In the genomic region with DNA sequence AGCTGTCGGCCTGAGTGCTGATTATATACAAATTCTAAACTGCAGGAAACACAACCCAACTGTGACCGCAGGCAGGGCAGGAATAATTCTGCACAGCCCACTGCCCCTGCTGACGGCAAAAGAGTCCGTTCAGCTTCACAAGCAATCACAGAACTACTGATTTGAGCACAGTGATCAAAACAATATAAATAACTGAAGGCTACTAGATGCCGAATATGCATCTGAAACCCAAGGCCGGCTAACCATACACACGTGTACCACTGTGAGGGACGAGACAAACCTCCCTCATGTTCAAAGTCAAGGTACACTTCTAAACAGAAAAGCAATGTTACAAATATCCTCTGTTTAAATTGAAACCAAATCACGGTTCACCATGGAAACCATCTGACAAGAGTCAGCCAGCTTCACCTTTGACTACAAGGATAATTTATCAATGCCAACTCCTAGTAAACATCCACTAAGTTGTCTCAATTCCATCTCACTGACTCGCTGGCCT, we compare ENCODE assay signal across 10 mouse cellular contexts. TPM values are rescaled to one million over a fixed set of nuclear protein-coding genes. Genes with fewer than 3 reads are reported as not detected.
DNase-seq lines count a peak whose midpoint lies in the region; ATAC-seq lines count a peak whose summit lies in the region.
"Had no signal": no experiment of that assay in that cellular context is flagged by ENCODE, and none has a peak within 500 bp of the region (broad histone marks: within the 10 kb centered on the region; RNA-seq: fewer than 3 reads in every experiment).

No protein-coding gene starts in this region.

- peaks cover 34% of the 10 kb centered on the region for H3K36me3 ChIP-seq in kidney, embryonic 15.5 days
- H3K36me3 ChIP-seq in embryonic facial prominence, embryonic 12.5 days = peaks cover 18% of the 10 kb centered on the region
- H3K36me3 ChIP-seq in limb, embryonic 11.5 days (ENCODE audit: control insufficient read depth, insufficient read depth, low read length) = peaks cover 3% of the 10 kb centered on the region; the same call in 1 of the 2 replicates

- intact Hi-C loops in heart, postnatal 36 days (cut with DNase I) = no loop called here

- H3K4me3 ChIP-seq in kidney, embryonic 15.5 days (replicated peaks) = peak overlapping the region; percentile 9; the same call in 1 of the 2 replicates
- H3K4me3 ChIP-seq in embryonic facial prominence, embryonic 12.5 days = no peak overlapping the region
- H3K4me3 ChIP-seq in limb, embryonic 11.5 days (ENCODE audit: low read depth, low read length) = no peak overlapping the region

- H3K4me1 ChIP-seq in kidney, embryonic 15.5 days = peaks cover 29% of the 10 kb centered on the region
- H3K4me1 ChIP-seq in embryonic facial prominence, embryonic 12.5 days = peaks cover 42% of the 10 kb centered on the region
- H3K4me1 ChIP-seq in limb, embryonic 11.5 days (ENCODE audit: control insufficient read depth, insufficient read depth, low read length) = peaks cover 12% of the 10 kb centered on the region; the same call in 1 of the 2 replicates

- no peak overlapping the region for H3K9ac ChIP-seq in kidney, embryonic 15.5 days
- no peak overlapping the region for H3K9ac ChIP-seq in embryonic facial prominence, embryonic 12.5 days
- no peak overlapping the region for H3K9ac ChIP-seq in limb, embryonic 11.5 days (ENCODE audit: low read length)

- ATAC-seq in kidney, embryonic 15.5 days (replicated peaks; ENCODE audit: low FRiP score) = peak; percentile 83
- no peak for ATAC-seq in embryonic facial prominence, embryonic 12.5 days (ENCODE audit: insufficient number of reproducible peaks, insufficient read depth, low FRiP score, low TSS enrichment)
- peak; percentile 6; the same call in 1 of the 2 replicates for ATAC-seq in limb, embryonic 11.5 days (ENCODE audit: insufficient number of reproducible peaks, low FRiP score, low TSS enrichment, low read depth)
- ATAC-seq: forebrain, embryonic 16.5 days had no signal

- H3K27me3 ChIP-seq in kidney, embryonic 15.5 days = no peaks in the 10 kb centered on the region
- no peaks in the 10 kb centered on the region for H3K27me3 ChIP-seq in embryonic facial prominence, embryonic 12.5 days
- H3K27me3 ChIP-seq in limb, embryonic 11.5 days (ENCODE audit: control insufficient read depth, insufficient read depth, low read length) = no peaks in the 10 kb centered on the region

- 28% methylated on average over 10 of the region's 10 CpGs for WGBS in kidney, embryonic 15.5 days
- 29% methylated on average over 10 of the region's 10 CpGs for WGBS in embryonic facial prominence, embryonic 12.5 days
- 29% methylated on average over 10 of the region's 10 CpGs for WGBS in limb, embryonic 11.5 days

- peak overlapping the region; percentile 34 for H3K4me2 ChIP-seq in kidney, embryonic 15.5 days
- peak overlapping the region; percentile 0; the same call in 1 of the 2 replicates for H3K4me2 ChIP-seq in embryonic facial prominence, embryonic 12.5 days (replicated peaks)
- H3K4me2 ChIP-seq in limb, embryonic 11.5 days (ENCODE audit: low read depth, severe bottlenecking) = no peak overlapping the region

- peak overlapping the region; percentile 79 for H3K27ac ChIP-seq in kidney, embryonic 15.5 days
- peak overlapping the region; percentile 4; the same call in 1 of the 2 replicates for H3K27ac ChIP-seq in embryonic facial prominence, embryonic 12.5 days
- no peak overlapping the region for H3K27ac ChIP-seq in limb, embryonic 11.5 days (replicated peaks; ENCODE audit: low read depth, low read length)

- H3K9me3 ChIP-seq in kidney, embryonic 15.5 days (replicated peaks) = no peaks in the 10 kb centered on the region
- no peaks in the 10 kb centered on the region for H3K9me3 ChIP-seq in embryonic facial prominence, embryonic 12.5 days
- no peaks in the 10 kb centered on the region for H3K9me3 ChIP-seq in limb, embryonic 11.5 days (ENCODE audit: control insufficient read depth, low read length)

- DNase-seq in kidney, postnatal 14 days = no peak
- DNase-seq in Muller cell, postnatal 12 days (ENCODE audit: inconsistent ontology term) = peak; percentile 44
- no peak for DNase-seq in limb, embryonic 11.5 days (ENCODE audit: low spot score)
- DNase-seq in right cerebral cortex, adult 2 months (ENCODE audit: low spot score in 2 of 2) = no peak
- DNase-seq in heart, postnatal 36 days = no peak
- DNase-seq in left cerebral cortex, adult 18-20 months (ENCODE audit: low spot score in 2 of 2) = no peak
- DNase-seq: lung, postnatal 14 days had no signal

RNA-seq across cellular contexts. Expression of gene Lrp6, which starts 57.0 kb away (rescaled TPM):
- polyA plus RNA-seq in kidney, embryonic 15.5 days (2015; fragmentation: Nextera tagmentation; extraction: Ambion mirVana) = 34.5 and 37.5 TPM in 2 replicates
- 41.6 and 42.8 TPM in 2 replicates for polyA plus RNA-seq in embryonic facial prominence, embryonic 12.5 days (2016; fragmentation: Nextera tagmentation; extraction: Ambion mirVana)
- polyA plus RNA-seq in limb, embryonic 11.5 days (2014; fragmentation: Nextera tagmentation; extraction: Ambion mirVana) = 32.8 and 38.4 TPM in 2 replicates
- 10 to 100 TPM; 52.1 to 57.6 TPM for total RNA-seq in heart, postnatal 36 days (2021)
- 10 to 100 TPM; 45.9 to 47.3 TPM for total RNA-seq in left cerebral cortex, adult 18-20 months (2021)
